Mouse (Mus musculus): ENCODE measurements around the gene Rhob. TPM values are rescaled to one million over a fixed set of nuclear protein-coding genes. Genes with fewer than 3 reads are reported as not detected.

Rhob gene
- polyA plus RNA-seq, 1 experiment, result 0.83 TPM

- H3K4me1 ChIP-seq (ENCODE audit: control insufficient read depth), result no peaks in the 10 kb centered on the region
- H3K36me3 ChIP-seq (ENCODE audit: control insufficient read depth), result no peaks in the 10 kb centered on the region
- no peaks in the 10 kb centered on the region for H3K9me3 ChIP-seq (ENCODE audit: control insufficient read depth, low read length)
- H3K27me3 ChIP-seq (ENCODE audit: control insufficient read depth), result no peaks in the 10 kb centered on the region
- TF ChIP-seq TAL1 (IDR thresholded peaks at IDR 0.05; ENCODE audit: low read length) (no peak), GATA1 (IDR thresholded peaks at IDR 0.05; ENCODE audit: low read length) (no peak)
- H3K4me3 ChIP-seq (replicated peaks), result no peak overlapping the region
These were observed 10.6 kb upstream of the Rhob start for GRCm38 (mm10) chr12:8510317-8510988.

GRCm38 (mm10) chr12:8509693-8510092, 9.9 kb upstream of the Rhob start:
- Histone ChIP-seq H3K4me3 (replicated peaks) (no peak overlapping the region), H3K4me1 (ENCODE audit: control insufficient read depth) (no peaks in the 10 kb centered on the region), H3K27me3 (ENCODE audit: control insufficient read depth) (no peaks in the 10 kb centered on the region), H3K9me3 (ENCODE audit: control insufficient read depth, low read length) (no peaks in the 10 kb centered on the region), H3K36me3 (ENCODE audit: control insufficient read depth) (no peaks in the 10 kb centered on the region)
- no peak for TF ChIP-seq GATA1 (IDR thresholded peaks at IDR 0.05; ENCODE audit: low read length)
- no peak for TF ChIP-seq TAL1 (IDR thresholded peaks at IDR 0.05; ENCODE audit: low read length)

GRCm38 (mm10) chr12:8506954-8507707, 7.3 kb upstream of the Rhob start:
- no peak for TF ChIP-seq TAL1 (IDR thresholded peaks at IDR 0.05; ENCODE audit: low read length)
- no peak for TF ChIP-seq GATA1 (IDR thresholded peaks at IDR 0.05; ENCODE audit: low read length)
- no peaks in the 10 kb centered on the region for H3K36me3 ChIP-seq (ENCODE audit: control insufficient read depth)
- no peak overlapping the region for H3K4me3 ChIP-seq (replicated peaks)
- no peaks in the 10 kb centered on the region for H3K27me3 ChIP-seq (ENCODE audit: control insufficient read depth)
- H3K9me3 ChIP-seq (ENCODE audit: control insufficient read depth, low read length), result no peaks in the 10 kb centered on the region
- no peaks in the 10 kb centered on the region for H3K4me1 ChIP-seq (ENCODE audit: control insufficient read depth)

- no peaks in the 10 kb centered on the region for H3K9me3 ChIP-seq (ENCODE audit: control insufficient read depth, low read length)
- H3K4me1 ChIP-seq (ENCODE audit: control insufficient read depth), result peaks cover 18% of the 10 kb centered on the region
- peaks cover 17% of the 10 kb centered on the region for H3K27me3 ChIP-seq (ENCODE audit: control insufficient read depth)
- TF ChIP-seq TAL1 (IDR thresholded peaks at IDR 0.05; ENCODE audit: low read length) (no peak), GATA1 (IDR thresholded peaks at IDR 0.05; ENCODE audit: low read length) (no peak)
- no peak overlapping the region for H3K4me3 ChIP-seq (replicated peaks)
- no peaks in the 10 kb centered on the region for H3K36me3 ChIP-seq (ENCODE audit: control insufficient read depth)
These were observed 4.3 kb upstream of the Rhob start for GRCm38 (mm10) chr12:8504131-8504530.

GRCm38 (mm10) chr12:8502546-8502945, 2.7 kb upstream of the Rhob start:
- no peaks in the 10 kb centered on the region for H3K36me3 ChIP-seq (ENCODE audit: control insufficient read depth)
- no peaks in the 10 kb centered on the region for H3K9me3 ChIP-seq (ENCODE audit: control insufficient read depth, low read length)
- H3K4me1 ChIP-seq (ENCODE audit: control insufficient read depth), result peaks cover 23% of the 10 kb centered on the region
- H3K4me3 ChIP-seq (replicated peaks), result no peak overlapping the region
- TF ChIP-seq GATA1 (IDR thresholded peaks at IDR 0.05; ENCODE audit: low read length) (no peak), TAL1 (IDR thresholded peaks at IDR 0.05; ENCODE audit: low read length) (no peak)
- peaks cover 29% of the 10 kb centered on the region for H3K27me3 ChIP-seq (ENCODE audit: control insufficient read depth)

DNA sequence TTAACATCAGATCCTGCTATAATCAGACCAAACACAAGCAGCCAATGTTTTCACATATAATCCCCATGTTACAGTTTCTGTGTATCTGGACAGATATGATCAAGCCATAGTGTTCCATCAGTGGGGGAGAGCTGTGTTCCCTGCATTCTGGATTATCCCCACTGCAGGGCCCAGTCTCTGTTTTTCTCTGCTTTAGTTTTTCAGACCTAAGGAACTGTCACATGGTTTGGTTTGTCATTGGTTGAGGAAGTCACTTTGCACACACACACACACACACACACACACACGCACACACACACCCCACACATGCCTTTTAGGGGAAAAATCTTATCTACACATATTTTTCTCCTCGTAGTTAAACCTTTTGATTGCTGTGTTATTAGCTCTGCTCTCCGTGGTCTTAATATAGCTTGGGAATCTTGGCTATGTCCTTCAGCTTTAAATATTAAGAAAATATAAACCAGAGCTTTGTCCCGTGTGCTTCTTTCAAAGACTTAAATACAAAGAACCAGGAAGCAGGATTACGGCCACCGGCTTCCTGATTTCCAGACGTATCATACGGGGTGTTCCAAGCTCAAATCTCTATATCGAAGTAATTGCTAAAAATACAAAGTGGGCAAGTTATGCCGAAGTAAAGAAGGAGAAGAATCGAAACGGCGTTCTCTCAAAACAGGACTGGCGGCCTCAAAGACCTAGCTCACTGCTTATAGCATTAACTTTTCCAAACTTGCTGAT, 1.9 kb upstream of the Rhob start:
- TF ChIP-seq GATA1 (IDR thresholded peaks at IDR 0.05; ENCODE audit: low read length), result no peak
- no peak for TF ChIP-seq TAL1 (IDR thresholded peaks at IDR 0.05; ENCODE audit: low read length)
- Histone ChIP-seq H3K9me3 (ENCODE audit: control insufficient read depth, low read length) (no peaks in the 10 kb centered on the region), H3K36me3 (ENCODE audit: control insufficient read depth) (no peaks in the 10 kb centered on the region), H3K27me3 (ENCODE audit: control insufficient read depth) (peaks cover 29% of the 10 kb centered on the region), H3K4me3 (replicated peaks) (no peak overlapping the region), H3K4me1 (ENCODE audit: control insufficient read depth) (peaks cover 23% of the 10 kb centered on the region)

- Histone ChIP-seq H3K4me3 (replicated peaks) (peak overlapping the region; percentile 67), H3K9me3 (ENCODE audit: control insufficient read depth, low read length) (no peaks in the 10 kb centered on the region), H3K27me3 (ENCODE audit: control insufficient read depth) (peaks cover 29% of the 10 kb centered on the region), H3K36me3 (ENCODE audit: control insufficient read depth) (no peaks in the 10 kb centered on the region), H3K4me1 (ENCODE audit: control insufficient read depth) (peaks cover 23% of the 10 kb centered on the region)
- no peak for TF ChIP-seq TAL1 (IDR thresholded peaks at IDR 0.05; ENCODE audit: low read length)
- TF ChIP-seq GATA1 (IDR thresholded peaks at IDR 0.05; ENCODE audit: low read length), result no peak
These were observed 1.1 kb upstream of the Rhob start for GRCm38 (mm10) chr12:8500597-8501570.
